Mouse (Mus musculus) embryonic fibroblast, embryonic 13.5 days (primary cell): Measurements from ENCODE around the gene Insl3.

Experiments used
- CTCF ChIP-seq: IDR thresholded peaks from 2 replicates; pipeline ENCODE4 v1.5.1; 2011; ENCODE audit warnings: mild to moderate bottlenecking, control low read depth, low read length, moderate library complexity, borderline replicate concordance; ENCODE audit not compliant: insufficient read depth
- POLR2A ChIP-seq: IDR thresholded peaks from 2 replicates; pipeline ENCODE4 v1.6.1; 2011; ENCODE audit warnings: low read depth, mild to moderate bottlenecking, control low read depth, low read length, moderate library complexity

DNA sequence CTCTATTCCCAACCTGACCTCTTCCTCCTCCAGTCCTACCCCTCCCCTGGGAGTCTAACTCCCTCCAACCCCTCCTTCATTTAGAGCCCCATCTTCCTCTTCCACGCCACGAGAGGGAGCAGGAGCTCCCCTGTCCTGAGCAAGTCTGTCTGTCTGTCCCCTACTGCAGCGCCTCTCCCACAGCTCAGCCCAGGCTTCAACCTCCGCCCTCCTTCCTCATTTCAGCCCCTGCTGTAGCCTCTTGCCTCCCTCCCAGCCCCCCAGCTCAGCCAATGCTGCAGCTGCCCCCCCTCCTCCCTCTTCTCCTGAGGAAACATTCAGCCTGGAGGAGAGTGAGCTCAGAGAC, 13.0 kb downstream of the Insl3 start:
- TF ChIP-seq CTCF (no peak), POLR2A (no peak)
